Mouse (Mus musculus) stomach, postnatal 0 days (tissue): ENCODE results near the gene Tnfsf8.

Experiments used
- CTCF ChIP-seq: IDR thresholded peaks from 2 replicates; pipeline ENCODE4 v1.5.1; 2016; ENCODE audit warnings: antibody characterized with exemption, low read depth, mild to moderate bottlenecking, moderate library complexity
- EP300 ChIP-seq: optimal IDR thresholded peaks from 2 replicates; pipeline ENCODE3; 2016; ENCODE audit warnings: antibody characterized with exemption

DNA sequence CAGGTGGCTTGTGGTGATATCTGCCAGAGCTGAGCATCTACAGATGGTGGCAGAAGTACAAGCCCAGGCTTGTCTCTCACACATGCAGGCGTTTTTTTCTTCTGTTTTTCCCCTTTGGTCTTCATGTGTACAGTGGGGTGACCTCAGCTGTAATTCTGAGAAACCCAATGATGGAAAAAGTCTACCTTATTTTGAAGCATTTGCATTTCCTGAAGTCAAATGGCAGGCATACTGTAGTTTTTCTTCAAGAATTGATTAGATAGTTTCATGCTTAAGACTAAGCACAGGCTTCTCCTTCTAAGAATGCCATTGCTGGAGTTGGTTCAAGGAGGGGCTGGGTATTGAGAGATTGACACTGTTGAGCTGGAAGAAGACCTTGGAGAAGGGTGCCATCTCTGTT is 18.9 kb downstream of the Tnfsf8 start:
- no peak for TF ChIP-seq EP300
- TF ChIP-seq CTCF, result no peak
